Mouse (Mus musculus): ENCODE measurements around the gene Cys1. TPM values are rescaled to one million over a fixed set of nuclear protein-coding genes. Genes with fewer than 3 reads are reported as not detected.
"Not testable (repeated sequence)": the region's sequence is repeated elsewhere in the genome, so short reads cannot be mapped to it uniquely, and the experiment has no call there.

Gene Cys1
- polyA plus RNA-seq, 1 experiment from 2014 or later = 0.76 TPM

DNA sequence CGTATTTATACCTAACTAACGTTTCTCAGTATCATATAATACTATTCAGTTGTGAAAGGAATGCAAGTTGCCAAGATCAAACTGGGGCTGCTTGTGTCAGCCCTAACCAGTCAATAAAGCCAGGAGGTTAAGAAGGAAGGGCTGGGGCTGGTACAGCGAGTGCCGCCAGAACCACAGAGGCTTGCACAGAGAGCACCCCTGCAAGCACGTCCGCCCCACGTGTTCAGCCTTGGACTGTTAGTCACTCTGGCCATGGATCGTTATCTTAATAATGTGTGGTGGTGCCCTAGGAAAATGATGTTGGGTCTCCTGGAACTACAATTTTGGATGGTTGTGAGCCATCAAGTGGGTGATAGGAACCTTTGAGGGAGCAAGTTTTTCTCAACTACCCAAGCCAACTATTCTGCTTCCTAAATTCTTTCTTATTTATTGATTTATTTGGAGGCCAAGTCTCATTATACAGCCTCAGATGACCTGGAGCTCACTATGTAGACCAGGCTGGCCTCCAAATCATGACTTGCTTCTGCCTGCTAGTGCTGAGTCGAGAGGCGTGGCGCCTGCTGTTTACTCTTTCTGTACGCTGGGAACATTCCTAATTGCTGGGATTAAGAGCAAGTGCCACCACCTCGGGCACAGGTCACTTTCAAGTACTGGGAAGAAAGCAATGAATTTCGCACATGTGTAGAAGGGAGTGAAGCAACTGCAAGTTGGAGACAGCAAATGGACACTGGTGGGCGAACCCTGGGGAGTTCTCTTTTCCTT is 24.1 kb upstream of the Cys1 start:
- no peak for DNase-seq (ENCODE audit: low spot score)
- Histone ChIP-seq H3K9ac (ENCODE audit: low read length) (no peak overlapping the region), H3K27me3 (ENCODE audit: control insufficient read depth, insufficient read depth, low read length) (no peaks in the 10 kb centered on the region), H3K27ac (ENCODE audit: low read depth, low read length) (no peak overlapping the region), H3K36me3 (ENCODE audit: control insufficient read depth, insufficient read depth, low read length) (no peaks in the 10 kb centered on the region), H3K4me1 (replicated peaks; ENCODE audit: control insufficient read depth, insufficient read depth, low read length) (peaks cover 5% of the 10 kb centered on the region; the same call in 1 of the 2 replicates), H3K9me3 (ENCODE audit: control insufficient read depth, low read length) (no peaks in the 10 kb centered on the region), H3K4me2 (ENCODE audit: low read depth, low read length, severe bottlenecking) (no peak overlapping the region), H3K4me3 (ENCODE audit: low read depth, low read length) (no peak overlapping the region)
- 87% methylated on average over 15 of the region's 15 CpGs for WGBS
- no peak for ATAC-seq (replicated peaks; ENCODE audit: low FRiP score)

DNA sequence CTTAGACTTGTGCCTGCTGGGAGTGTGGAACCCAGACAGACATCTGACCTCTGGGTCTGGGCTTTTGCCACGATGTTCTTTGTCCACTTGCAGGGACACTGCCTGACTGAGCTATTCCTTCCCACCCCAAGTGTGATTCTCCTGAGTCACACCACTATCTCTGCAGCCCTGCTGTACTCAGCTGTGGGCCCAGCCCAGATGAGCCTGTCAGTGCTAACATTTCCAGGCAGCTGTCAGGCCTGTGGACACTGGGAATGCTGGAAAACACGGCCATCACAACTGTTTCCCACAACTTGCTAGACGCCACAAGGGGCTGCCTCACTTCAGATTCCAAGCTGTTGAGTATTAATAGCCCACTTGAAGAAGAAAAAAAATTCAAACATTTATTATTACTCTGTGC is 21.4 kb upstream of the Cys1 start:
- no peaks in the 10 kb centered on the region for H3K9me3 ChIP-seq (ENCODE audit: control insufficient read depth, low read length)
- H3K27ac ChIP-seq (ENCODE audit: low read depth, low read length) = no peak overlapping the region
- H3K4me3 ChIP-seq (ENCODE audit: low read depth, low read length) = no peak overlapping the region
- DNase-seq (ENCODE audit: low spot score) (no peak), ATAC-seq (replicated peaks; ENCODE audit: low FRiP score) (no peak)
- no peaks in the 10 kb centered on the region for H3K36me3 ChIP-seq (ENCODE audit: control insufficient read depth, insufficient read depth, low read length)
- no peaks in the 10 kb centered on the region for H3K27me3 ChIP-seq (ENCODE audit: control insufficient read depth, insufficient read depth, low read length)
- H3K9ac ChIP-seq (ENCODE audit: low read length) = no peak overlapping the region
- WGBS = 92% methylated on average over 3 of the region's 3 CpGs
- 0 out of 2 replicates have a peak, but pooled peaks cover 1% of the 10 kb centered on the region for H3K4me1 ChIP-seq (replicated peaks; ENCODE audit: control insufficient read depth, insufficient read depth, low read length)
- no peak overlapping the region for H3K4me2 ChIP-seq (ENCODE audit: low read depth, low read length, severe bottlenecking)

GRCm38 (mm10) chr12:24701621-24702020 is 20.0 kb upstream of the Cys1 start:
- ATAC-seq (replicated peaks; ENCODE audit: low FRiP score); H3K4me3 ChIP-seq (ENCODE audit: low read depth, low read length); H3K27me3 ChIP-seq (ENCODE audit: control insufficient read depth, insufficient read depth, low read length); H3K4me2 ChIP-seq (ENCODE audit: low read depth, low read length, severe bottlenecking); H3K9ac ChIP-seq (ENCODE audit: low read length); H3K9me3 ChIP-seq (ENCODE audit: control insufficient read depth, low read length); H3K36me3 ChIP-seq (ENCODE audit: control insufficient read depth, insufficient read depth, low read length); DNase-seq (ENCODE audit: low spot score); H3K4me1 ChIP-seq (replicated peaks; ENCODE audit: control insufficient read depth, insufficient read depth, low read length); H3K27ac ChIP-seq (ENCODE audit: low read depth, low read length): not testable (repeated sequence)
- WGBS = 85% methylated on average over 9 of the region's 9 CpGs

- Histone ChIP-seq H3K9ac (ENCODE audit: low read length) (no peak overlapping the region), H3K36me3 (ENCODE audit: control insufficient read depth, insufficient read depth, low read length) (no peaks in the 10 kb centered on the region), H3K4me1 (replicated peaks; ENCODE audit: control insufficient read depth, insufficient read depth, low read length) (no peaks in the 10 kb centered on the region), H3K4me3 (ENCODE audit: low read depth, low read length) (no peak overlapping the region), H3K27me3 (ENCODE audit: control insufficient read depth, insufficient read depth, low read length) (no peaks in the 10 kb centered on the region), H3K4me2 (ENCODE audit: low read depth, low read length, severe bottlenecking) (no peak overlapping the region), H3K9me3 (ENCODE audit: control insufficient read depth, low read length) (no peaks in the 10 kb centered on the region), H3K27ac (ENCODE audit: low read depth, low read length) (no peak overlapping the region)
- WGBS = 79% methylated on average over 10 of the region's 10 CpGs
- ATAC-seq (replicated peaks; ENCODE audit: low FRiP score) (no peak), DNase-seq (ENCODE audit: low spot score) (no peak)
Measured at GRCm38 (mm10) chr12:24699578-24699977, 18.0 kb upstream of the Cys1 start.

DNA sequence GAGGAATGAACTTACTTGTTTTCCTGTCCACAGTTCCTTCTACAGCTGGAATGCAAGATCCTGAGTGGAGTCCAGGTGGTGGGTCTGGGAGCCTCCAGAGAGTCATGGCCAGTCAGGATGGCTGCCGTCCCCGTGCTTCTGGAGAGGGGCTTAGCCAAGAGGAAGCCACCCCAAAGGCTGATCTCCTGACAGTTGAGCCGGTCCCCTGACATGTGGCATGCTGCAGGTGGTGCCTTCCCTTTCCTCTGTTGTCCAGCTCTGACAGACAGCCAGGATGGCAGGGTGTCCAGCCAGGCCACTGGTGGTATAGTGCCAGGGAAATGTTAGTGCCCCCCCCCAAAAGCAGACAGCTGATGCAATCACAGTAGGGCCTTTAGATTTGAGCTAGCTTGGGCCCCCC is 16.9 kb upstream of the Cys1 start:
- Histone ChIP-seq H3K9ac (ENCODE audit: low read length) (no peak overlapping the region), H3K9me3 (ENCODE audit: control insufficient read depth, low read length) (no peaks in the 10 kb centered on the region), H3K4me3 (ENCODE audit: low read depth, low read length) (no peak overlapping the region), H3K4me2 (ENCODE audit: low read depth, low read length, severe bottlenecking) (no peak overlapping the region), H3K36me3 (ENCODE audit: control insufficient read depth, insufficient read depth, low read length) (no peaks in the 10 kb centered on the region), H3K27me3 (ENCODE audit: control insufficient read depth, insufficient read depth, low read length) (no peaks in the 10 kb centered on the region), H3K27ac (ENCODE audit: low read depth, low read length) (no peak overlapping the region), H3K4me1 (replicated peaks; ENCODE audit: control insufficient read depth, insufficient read depth, low read length) (no peaks in the 10 kb centered on the region)
- 74% methylated on average over 3 of the region's 3 CpGs for WGBS
- DNase-seq (ENCODE audit: low spot score) = no peak
- no peak for ATAC-seq (replicated peaks; ENCODE audit: low FRiP score)

DNA sequence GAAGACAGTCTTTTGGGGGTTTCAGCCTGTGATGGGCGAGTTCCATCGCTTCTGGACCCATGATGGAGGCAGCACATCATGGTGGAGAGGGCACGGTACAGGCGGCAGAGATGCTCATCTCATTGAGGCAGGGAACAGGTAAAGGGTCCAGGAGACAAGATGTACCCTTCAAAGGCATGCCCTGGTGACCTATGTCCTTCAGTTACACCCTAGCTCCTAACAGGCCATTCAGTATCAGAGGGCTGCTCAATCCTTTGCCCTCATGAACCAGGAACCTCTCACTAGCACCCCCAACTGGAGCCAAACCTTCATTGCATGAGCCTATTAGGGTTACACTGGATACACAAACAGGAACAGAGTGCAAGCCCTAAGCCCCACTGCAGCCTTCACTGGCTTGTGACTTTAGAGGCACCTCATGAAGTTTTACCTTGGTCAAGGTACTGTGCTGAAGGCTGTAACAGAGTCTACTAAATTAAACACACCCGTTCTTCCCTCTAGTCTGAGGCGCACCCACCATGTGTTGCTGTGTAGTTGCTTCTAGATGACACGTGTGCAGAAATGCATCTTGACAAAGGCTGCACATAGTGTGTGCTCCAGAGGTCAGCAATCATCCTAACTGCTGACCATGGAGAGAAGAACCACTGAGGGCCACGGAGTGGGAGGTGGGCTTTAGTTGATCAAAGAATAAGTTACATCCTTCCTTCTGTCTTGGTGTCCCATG is 16.0 kb upstream of the Cys1 start:
- H3K4me2 ChIP-seq (ENCODE audit: low read depth, low read length, severe bottlenecking) = no peak overlapping the region
- no peak for DNase-seq (ENCODE audit: low spot score)

DNA sequence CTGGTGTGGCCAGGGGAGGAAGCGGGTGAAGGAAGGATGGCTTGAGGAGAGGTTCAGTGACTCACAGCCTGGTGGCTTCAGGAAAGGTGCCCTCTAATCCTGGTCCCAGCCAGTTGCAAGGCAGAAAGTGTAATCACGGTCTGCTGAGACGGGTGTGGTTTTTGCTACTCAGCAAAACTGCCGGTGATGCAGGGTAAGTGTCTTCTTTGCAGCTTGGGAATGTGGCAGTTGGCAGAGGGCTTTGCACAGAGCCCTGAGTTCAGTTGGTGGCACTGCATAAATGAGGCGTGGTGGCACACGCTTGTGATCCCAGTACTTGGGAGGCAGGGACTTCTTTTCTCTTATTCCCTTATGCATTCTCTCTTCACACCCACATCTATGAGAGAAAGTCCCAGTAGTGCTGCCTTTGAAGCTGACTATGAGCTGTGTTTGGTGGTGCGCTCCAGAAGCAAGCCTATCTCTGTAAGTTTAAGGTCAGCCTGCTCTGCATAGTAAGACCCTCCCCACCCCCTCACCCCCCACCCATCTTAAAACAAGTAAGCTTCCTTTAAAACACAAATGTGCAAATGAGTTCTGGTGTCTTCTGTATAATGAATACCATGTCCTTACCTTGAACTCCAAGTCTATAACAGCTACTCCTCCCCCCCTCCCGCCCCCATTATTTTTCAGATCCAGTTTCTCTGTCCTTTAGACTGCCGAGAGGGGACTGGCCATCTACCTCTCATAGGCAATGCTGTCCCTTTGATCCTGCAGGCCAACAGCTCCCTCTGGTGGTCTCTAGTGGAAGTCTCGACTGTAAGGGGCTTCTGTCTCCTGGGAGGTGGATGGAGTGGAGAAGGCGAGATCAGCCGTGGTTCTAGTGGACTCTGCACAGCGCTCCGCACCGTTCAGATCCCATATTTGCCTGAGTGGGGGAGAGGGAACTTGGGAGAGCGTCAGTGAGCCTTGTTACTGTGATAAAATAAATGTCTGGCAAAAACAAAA is 15.2 kb upstream of the Cys1 start:
- 45% methylated on average over 16 of the region's 16 CpGs for WGBS
- DNase-seq (ENCODE audit: low spot score) (peak; percentile 90), ATAC-seq (replicated peaks; ENCODE audit: low FRiP score) (peak; percentile 76)
- no peak overlapping the region for H3K4me2 ChIP-seq (ENCODE audit: low read depth, low read length, severe bottlenecking)
- no peaks in the 10 kb centered on the region for H3K4me1 ChIP-seq (replicated peaks; ENCODE audit: control insufficient read depth, insufficient read depth, low read length)
- no peaks in the 10 kb centered on the region for H3K27me3 ChIP-seq (ENCODE audit: control insufficient read depth, insufficient read depth, low read length)
- no peak overlapping the region for H3K9ac ChIP-seq (ENCODE audit: low read length)
- H3K9me3 ChIP-seq (ENCODE audit: control insufficient read depth, low read length) = no peaks in the 10 kb centered on the region
- H3K36me3 ChIP-seq (ENCODE audit: control insufficient read depth, insufficient read depth, low read length) = no peaks in the 10 kb centered on the region
- H3K4me3 ChIP-seq (ENCODE audit: low read depth, low read length) = no peak overlapping the region
- H3K27ac ChIP-seq (ENCODE audit: low read depth, low read length) = no peak overlapping the region

More for the DNA sequence above, 16.0 kb upstream of the Cys1 start:
- no peaks in the 10 kb centered on the region for H3K36me3 ChIP-seq (ENCODE audit: control insufficient read depth, insufficient read depth, low read length)
- no peak overlapping the region for H3K4me3 ChIP-seq (ENCODE audit: low read depth, low read length)
- H3K9me3 ChIP-seq (ENCODE audit: control insufficient read depth, low read length) = no peaks in the 10 kb centered on the region
- no peak overlapping the region for H3K27ac ChIP-seq (ENCODE audit: low read depth, low read length)
- peak; percentile 18; the same call in 1 of the 2 replicates for ATAC-seq (replicated peaks; ENCODE audit: low FRiP score)
- no peaks in the 10 kb centered on the region for H3K27me3 ChIP-seq (ENCODE audit: control insufficient read depth, insufficient read depth, low read length)
- H3K9ac ChIP-seq (ENCODE audit: low read length) = no peak overlapping the region
- H3K4me1 ChIP-seq (replicated peaks; ENCODE audit: control insufficient read depth, insufficient read depth, low read length) = no peaks in the 10 kb centered on the region
- 63% methylated on average over 8 of the region's 8 CpGs for WGBS

GRCm38 (mm10) chr12:24690351-24690750 is 8.7 kb upstream of the Cys1 start:
- WGBS = 90% methylated on average over 3 of the region's 3 CpGs
- no peak overlapping the region for H3K4me3 ChIP-seq (ENCODE audit: low read depth, low read length)
- H3K9me3 ChIP-seq (ENCODE audit: control insufficient read depth, low read length) = no peaks in the 10 kb centered on the region
- H3K27me3 ChIP-seq (ENCODE audit: control insufficient read depth, insufficient read depth, low read length) = no peaks in the 10 kb centered on the region
- H3K27ac ChIP-seq (ENCODE audit: low read depth, low read length) = no peak overlapping the region
- H3K4me1 ChIP-seq (replicated peaks; ENCODE audit: control insufficient read depth, insufficient read depth, low read length) = no peaks in the 10 kb centered on the region
- ATAC-seq (replicated peaks; ENCODE audit: low FRiP score) (no peak), DNase-seq (ENCODE audit: low spot score) (no peak)
- no peaks in the 10 kb centered on the region for H3K36me3 ChIP-seq (ENCODE audit: control insufficient read depth, insufficient read depth, low read length)
- H3K9ac ChIP-seq (ENCODE audit: low read length) = no peak overlapping the region
- H3K4me2 ChIP-seq (ENCODE audit: low read depth, low read length, severe bottlenecking) = no peak overlapping the region
